Mouse (Mus musculus): ENCODE measurements at regions not wholly inside any gene's neighbourhood (a gene's known extent, or its start where the extent isn't known, plus 50 kb on each side); places are given as distances from the start of the nearest gene placed in this dataset.

GRCm38 (mm10) chr2:161332653-161333052 lies 223.8 kb upstream of the Chd6 start:
- peak; percentile 76 for DNase-seq
- Histone ChIP-seq H3K27ac (replicated peaks; ENCODE audit: low read depth, low read length) (no peak overlapping the region; the same call in 1 of the 2 replicates), H3K4me3 (replicated peaks; ENCODE audit: low read depth, low read length) (no peak overlapping the region), H3K9me3 (ENCODE audit: control insufficient read depth, low read length) (no peaks in the 10 kb centered on the region), H3K9ac (replicated peaks; ENCODE audit: low read length) (no peak overlapping the region), H3K4me1 (ENCODE audit: control insufficient read depth, insufficient read depth, low read length) (0 out of 2 replicates have a peak, but pooled peaks cover 5% of the 10 kb centered on the region), H3K36me3 (ENCODE audit: control insufficient read depth, insufficient read depth, low read length) (no peaks in the 10 kb centered on the region), H3K4me2 (ENCODE audit: low read length) (no peak overlapping the region), H3K27me3 (ENCODE audit: control insufficient read depth, insufficient read depth, low read length) (no peaks in the 10 kb centered on the region)
- 25% methylated on average over 2 of the region's 2 CpGs for WGBS
- no peak for ATAC-seq (ENCODE audit: low FRiP score, low TSS enrichment)

GRCm38 (mm10) chr2:161331850-161332365 lies 223.0 kb upstream of the Chd6 start:
- Histone ChIP-seq H3K4me1 (ENCODE audit: control insufficient read depth, insufficient read depth, low read length) (0 out of 2 replicates have a peak, but pooled peaks cover 5% of the 10 kb centered on the region), H3K27ac (replicated peaks; ENCODE audit: low read depth, low read length) (no peak overlapping the region), H3K27me3 (ENCODE audit: control insufficient read depth, insufficient read depth, low read length) (no peaks in the 10 kb centered on the region), H3K36me3 (ENCODE audit: control insufficient read depth, insufficient read depth, low read length) (no peaks in the 10 kb centered on the region), H3K9me3 (ENCODE audit: control insufficient read depth, low read length) (no peaks in the 10 kb centered on the region), H3K4me2 (ENCODE audit: low read length) (no peak overlapping the region), H3K9ac (replicated peaks; ENCODE audit: low read length) (no peak overlapping the region), H3K4me3 (replicated peaks; ENCODE audit: low read depth, low read length) (no peak overlapping the region)
- ATAC-seq (ENCODE audit: low FRiP score, low TSS enrichment) (no peak), DNase-seq (no peak)
- 89% methylated on average over 10 of the region's 10 CpGs for WGBS

- no peaks in the 10 kb centered on the region for H3K27me3 ChIP-seq (ENCODE audit: control insufficient read depth, insufficient read depth, low read length)
- H3K9ac ChIP-seq (replicated peaks; ENCODE audit: low read length) = no peak overlapping the region
- H3K27ac ChIP-seq (replicated peaks; ENCODE audit: low read depth, low read length) = 0 out of 2 replicates have a peak overlapping the region, but pooled peaks have one; percentile 20
- ATAC-seq (ENCODE audit: low FRiP score, low TSS enrichment) (no peak), DNase-seq (no peak)
- H3K4me1 ChIP-seq (ENCODE audit: control insufficient read depth, insufficient read depth, low read length) = no peaks in the 10 kb centered on the region
- no peaks in the 10 kb centered on the region for H3K9me3 ChIP-seq (ENCODE audit: control insufficient read depth, low read length)
- H3K4me2 ChIP-seq (ENCODE audit: low read length) = no peak overlapping the region
- H3K4me3 ChIP-seq (replicated peaks; ENCODE audit: low read depth, low read length) = no peak overlapping the region
- WGBS = 69% methylated on average over 3 of the region's 3 CpGs
- H3K36me3 ChIP-seq (ENCODE audit: control insufficient read depth, insufficient read depth, low read length) = no peaks in the 10 kb centered on the region
Measured at GRCm38 (mm10) chr2:161302796-161303195, 193.9 kb upstream of the Chd6 start.

GRCm38 (mm10) chr2:161268861-161269413 lies 160.1 kb upstream of the Chd6 start:
- Histone ChIP-seq H3K9ac (replicated peaks; ENCODE audit: low read length) (no peak overlapping the region), H3K4me2 (ENCODE audit: low read length) (no peak overlapping the region), H3K4me1 (ENCODE audit: control insufficient read depth, insufficient read depth, low read length) (no peaks in the 10 kb centered on the region; the same call in 1 of the 2 replicates), H3K27ac (replicated peaks; ENCODE audit: low read depth, low read length) (no peak overlapping the region), H3K27me3 (ENCODE audit: control insufficient read depth, insufficient read depth, low read length) (no peaks in the 10 kb centered on the region), H3K36me3 (ENCODE audit: control insufficient read depth, insufficient read depth, low read length) (no peaks in the 10 kb centered on the region), H3K9me3 (ENCODE audit: control insufficient read depth, low read length) (no peaks in the 10 kb centered on the region), H3K4me3 (replicated peaks; ENCODE audit: low read depth, low read length) (no peak overlapping the region)
- ATAC-seq (ENCODE audit: low FRiP score, low TSS enrichment) (no peak), DNase-seq (no peak)
- 79% methylated on average over 9 of the region's 9 CpGs for WGBS

- no peak overlapping the region for H3K4me3 ChIP-seq (replicated peaks; ENCODE audit: low read depth, low read length)
- no peak overlapping the region for H3K4me2 ChIP-seq (ENCODE audit: low read length)
- 12% methylated on average over 5 of the region's 5 CpGs for WGBS
- DNase-seq (no peak), ATAC-seq (ENCODE audit: low FRiP score, low TSS enrichment) (no peak)
- no peaks in the 10 kb centered on the region; the same call in 1 of the 2 replicates for H3K4me1 ChIP-seq (ENCODE audit: control insufficient read depth, insufficient read depth, low read length)
- H3K27ac ChIP-seq (replicated peaks; ENCODE audit: low read depth, low read length) = no peak overlapping the region
- H3K27me3 ChIP-seq (ENCODE audit: control insufficient read depth, insufficient read depth, low read length) = no peaks in the 10 kb centered on the region
- no peak overlapping the region for H3K9ac ChIP-seq (replicated peaks; ENCODE audit: low read length)
- no peaks in the 10 kb centered on the region for H3K9me3 ChIP-seq (ENCODE audit: control insufficient read depth, low read length)
- no peaks in the 10 kb centered on the region for H3K36me3 ChIP-seq (ENCODE audit: control insufficient read depth, insufficient read depth, low read length)
Measured at GRCm38 (mm10) chr2:161266476-161266875, 157.6 kb upstream of the Chd6 start.

GRCm38 (mm10) chr2:161265211-161265610 lies 156.3 kb upstream of the Chd6 start:
- H3K4me1 ChIP-seq (ENCODE audit: control insufficient read depth, insufficient read depth, low read length) = no peaks in the 10 kb centered on the region; the same call in 1 of the 2 replicates
- no peak overlapping the region for H3K9ac ChIP-seq (replicated peaks; ENCODE audit: low read length)
- no peaks in the 10 kb centered on the region for H3K9me3 ChIP-seq (ENCODE audit: control insufficient read depth, low read length)
- peak; percentile 51 for DNase-seq
- H3K4me3 ChIP-seq (replicated peaks; ENCODE audit: low read depth, low read length) = no peak overlapping the region
- H3K27me3 ChIP-seq (ENCODE audit: control insufficient read depth, insufficient read depth, low read length) = no peaks in the 10 kb centered on the region
- H3K4me2 ChIP-seq (ENCODE audit: low read length) = no peak overlapping the region
- 40% methylated on average over 8 of the region's 8 CpGs for WGBS
- no peak for ATAC-seq (ENCODE audit: low FRiP score, low TSS enrichment)
- H3K36me3 ChIP-seq (ENCODE audit: control insufficient read depth, insufficient read depth, low read length) = no peaks in the 10 kb centered on the region
- H3K27ac ChIP-seq (replicated peaks; ENCODE audit: low read depth, low read length) = no peak overlapping the region

GRCm38 (mm10) chr2:161252761-161253160 lies 143.9 kb upstream of the Chd6 start:
- Histone ChIP-seq H3K36me3 (ENCODE audit: control insufficient read depth, insufficient read depth, low read length) (no peaks in the 10 kb centered on the region), H3K9ac (replicated peaks; ENCODE audit: low read length) (no peak overlapping the region), H3K4me3 (replicated peaks; ENCODE audit: low read depth, low read length) (no peak overlapping the region), H3K27ac (replicated peaks; ENCODE audit: low read depth, low read length) (no peak overlapping the region), H3K9me3 (ENCODE audit: control insufficient read depth, low read length) (no peaks in the 10 kb centered on the region), H3K4me1 (ENCODE audit: control insufficient read depth, insufficient read depth, low read length) (no peaks in the 10 kb centered on the region; the same call in 1 of the 2 replicates), H3K27me3 (ENCODE audit: control insufficient read depth, insufficient read depth, low read length) (no peaks in the 10 kb centered on the region), H3K4me2 (ENCODE audit: low read length) (no peak overlapping the region)
- DNase-seq = no peak
- 91% methylated on average over 2 of the region's 2 CpGs for WGBS
- no peak for ATAC-seq (ENCODE audit: low FRiP score, low TSS enrichment)

GRCm38 (mm10) chr2:161241665-161242064 lies 132.8 kb upstream of the Chd6 start:
- DNase-seq = no peak
- Histone ChIP-seq H3K4me3 (replicated peaks; ENCODE audit: low read depth, low read length) (no peak overlapping the region), H3K27ac (replicated peaks; ENCODE audit: low read depth, low read length) (no peak overlapping the region), H3K4me2 (ENCODE audit: low read length) (no peak overlapping the region), H3K4me1 (ENCODE audit: control insufficient read depth, insufficient read depth, low read length) (no peaks in the 10 kb centered on the region), H3K9ac (replicated peaks; ENCODE audit: low read length) (no peak overlapping the region), H3K36me3 (ENCODE audit: control insufficient read depth, insufficient read depth, low read length) (no peaks in the 10 kb centered on the region), H3K9me3 (ENCODE audit: control insufficient read depth, low read length) (no peaks in the 10 kb centered on the region), H3K27me3 (ENCODE audit: control insufficient read depth, insufficient read depth, low read length) (no peaks in the 10 kb centered on the region)
- ATAC-seq (ENCODE audit: low FRiP score, low TSS enrichment) = no peak
- 87% methylated on average over 6 of the region's 6 CpGs for WGBS

- Histone ChIP-seq H3K9me3 (ENCODE audit: control insufficient read depth, low read length) (no peaks in the 10 kb centered on the region), H3K9ac (replicated peaks; ENCODE audit: low read length) (no peak overlapping the region), H3K4me1 (ENCODE audit: control insufficient read depth, insufficient read depth, low read length) (no peaks in the 10 kb centered on the region), H3K4me3 (replicated peaks; ENCODE audit: low read depth, low read length) (no peak overlapping the region), H3K4me2 (ENCODE audit: low read length) (no peak overlapping the region), H3K27ac (replicated peaks; ENCODE audit: low read depth, low read length) (no peak overlapping the region), H3K36me3 (ENCODE audit: control insufficient read depth, insufficient read depth, low read length) (no peaks in the 10 kb centered on the region), H3K27me3 (ENCODE audit: control insufficient read depth, insufficient read depth, low read length) (no peaks in the 10 kb centered on the region)
- DNase-seq (no peak), ATAC-seq (ENCODE audit: low FRiP score, low TSS enrichment) (no peak)
- WGBS = 57% methylated on average over 9 of the region's 9 CpGs
Measured at GRCm38 (mm10) chr2:161237280-161237819, 128.5 kb upstream of the Chd6 start.

All from midbrain, embryonic 14.5 days (tissue).